Mouse (Mus musculus) neural tube, embryonic 12.5 days (tissue): ENCODE data around the gene Otub1. TPM values are rescaled to one million over a fixed set of nuclear protein-coding genes. Genes with fewer than 3 reads are reported as not detected.

Source experiments
- ATAC-seq: fragments of 200-750 bp; cut with Nextera tagmentation; 2 replicates; pipeline ENCODE4 v1.8.0; 2017; ENCODE audit warnings: low read depth, mild to moderate bottlenecking, moderate TSS enrichment, moderate library complexity; ENCODE audit not compliant: low FRiP score
- H3K27ac ChIP-seq: fragments of 300-500 bp; sonication (generic); 2 replicates; pipeline ENCODE4 v1.5.1; 2016
- H3K27me3 ChIP-seq: fragments of 300-500 bp; sonication (generic); replicated peaks from 2 replicates; pipeline ENCODE4 v1.6.1; 2016; ENCODE audit warnings: mild to moderate bottlenecking
- H3K36me3 ChIP-seq: fragments of 300-500 bp; sonication (generic); 2 replicates; pipeline ENCODE4 v1.6.1; 2016; ENCODE audit warnings: mild to moderate bottlenecking
- H3K4me1 ChIP-seq: fragments of 300-500 bp; sonication (generic); 2 replicates; pipeline ENCODE4 v1.6.1; 2016
- H3K4me2 ChIP-seq: fragments of 300-500 bp; sonication (generic); replicated peaks from 2 replicates; pipeline ENCODE4 v1.6.1; 2016; ENCODE audit warnings: mild to moderate bottlenecking
- H3K4me3 ChIP-seq: fragments of 300-500 bp; sonication (generic); 2 replicates; pipeline ENCODE4 v1.5.1; 2016
- H3K9ac ChIP-seq: fragments of 300-500 bp; sonication (generic); 2 replicates; pipeline ENCODE4 v1.6.1; 2016; ENCODE audit warnings: mild to moderate bottlenecking
- H3K9me3 ChIP-seq: fragments of 300-500 bp; sonication (generic); 2 replicates; pipeline ENCODE4 v1.6.1; 2016; ENCODE audit warnings: mild to moderate bottlenecking
- WGBS: fragments of 180-500 bp; shearing (Covaris S2); methylation state at CpG from one replicate; pipeline ENCODE4 v1.1.7; 2016; 5-methylcytosine and 5-hydroxymethylcytosine counted together
- polyA plus RNA-seq: library from polyadenylated mRNA; unstranded; fragments of >200 nt; fragmentation: Nextera tagmentation; extraction: Ambion mirVana; gene quantifications from 2 replicates; pipeline ENCODE4 v1.2.1, GENCODE M21; 2016

Otub1 gene
- polyA plus RNA-seq, 1 experiment from 2014 or later, result 244 TPM

- no peak overlapping the region for H3K4me3 ChIP-seq
- ATAC-seq, result no peak
- peaks cover 51% of the 10 kb centered on the region for H3K4me1 ChIP-seq
- H3K9ac ChIP-seq, result no peak overlapping the region
- H3K4me2 ChIP-seq, result no peak overlapping the region
- no peaks in the 10 kb centered on the region for H3K9me3 ChIP-seq
- H3K27ac ChIP-seq, result no peak overlapping the region
- H3K36me3 ChIP-seq, result no peaks in the 10 kb centered on the region
- 57% methylated on average over 11 of the region's 11 CpGs for WGBS
- H3K27me3 ChIP-seq, result peaks cover 68% of the 10 kb centered on the region
Measured at GRCm38 (mm10) chr19:7183419-7183818, 22.7 kb downstream of the Otub1 start.

DNA sequence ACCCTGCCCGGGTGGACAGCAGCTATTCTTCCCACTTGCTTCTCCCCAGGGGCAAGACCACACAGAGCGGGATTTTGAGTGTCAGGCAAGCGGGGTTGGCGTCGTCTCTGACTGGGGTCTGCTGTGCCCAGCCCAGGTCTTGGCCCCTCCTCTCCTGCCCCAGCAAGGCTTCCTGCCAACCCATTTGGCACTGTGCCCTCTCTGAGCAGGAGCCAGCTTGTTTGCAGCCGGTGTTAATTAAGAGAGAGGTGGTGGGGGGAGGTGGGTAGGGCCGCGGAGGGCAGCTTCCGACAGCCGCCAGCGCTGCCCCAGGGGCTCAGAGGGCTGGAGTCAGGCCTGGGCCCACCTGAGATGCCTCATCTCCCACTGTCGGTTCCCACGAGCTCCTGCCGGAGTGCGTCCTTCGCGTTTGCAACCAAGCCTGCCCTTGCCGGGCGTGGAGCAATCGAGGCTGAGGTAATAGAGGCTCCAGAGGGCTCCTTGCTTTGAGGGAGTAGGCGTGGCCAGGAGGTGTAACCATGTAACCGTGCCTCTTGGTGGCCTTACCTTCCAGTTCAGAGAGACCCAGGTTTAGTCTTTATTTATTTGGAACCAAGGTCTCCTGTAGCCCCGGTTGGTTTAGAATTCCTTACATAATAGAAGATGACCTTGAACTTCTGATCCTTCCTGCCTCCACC lies 23.7 kb downstream of the Otub1 start:
- 6% methylated on average over 23 of the region's 23 CpGs for WGBS
- Histone ChIP-seq H3K4me3 (no peak overlapping the region), H3K27ac (no peak overlapping the region), H3K9me3 (no peaks in the 10 kb centered on the region), H3K4me2 (peak overlapping the region; percentile 39), H3K36me3 (no peaks in the 10 kb centered on the region), H3K9ac (no peak overlapping the region), H3K4me1 (peaks cover 59% of the 10 kb centered on the region), H3K27me3 (peaks cover 65% of the 10 kb centered on the region)
- peak; percentile 65 for ATAC-seq

- H3K9me3 ChIP-seq, result no peaks in the 10 kb centered on the region
- no peak overlapping the region for H3K27ac ChIP-seq
- H3K4me2 ChIP-seq, result no peak overlapping the region
- no peak overlapping the region for H3K9ac ChIP-seq
- 61% methylated on average over 7 of the region's 7 CpGs for WGBS
- H3K36me3 ChIP-seq, result no peaks in the 10 kb centered on the region
- ATAC-seq, result no peak
- H3K27me3 ChIP-seq, result peaks cover 70% of the 10 kb centered on the region
- H3K4me1 ChIP-seq, result peaks cover 54% of the 10 kb centered on the region
- H3K4me3 ChIP-seq, result no peak overlapping the region
Measured at GRCm38 (mm10) chr19:7181496-7181895, 24.6 kb downstream of the Otub1 start.

- Histone ChIP-seq H3K9me3 (no peaks in the 10 kb centered on the region), H3K36me3 (no peaks in the 10 kb centered on the region), H3K4me2 (no peak overlapping the region), H3K4me1 (peaks cover 54% of the 10 kb centered on the region), H3K4me3 (no peak overlapping the region), H3K9ac (no peak overlapping the region), H3K27me3 (peaks cover 68% of the 10 kb centered on the region), H3K27ac (no peak overlapping the region)
- no peak for ATAC-seq
- WGBS, result 81% methylated on average over 8 of the region's 8 CpGs
Measured at GRCm38 (mm10) chr19:7180756-7181405, 25.2 kb downstream of the Otub1 start.

DNA sequence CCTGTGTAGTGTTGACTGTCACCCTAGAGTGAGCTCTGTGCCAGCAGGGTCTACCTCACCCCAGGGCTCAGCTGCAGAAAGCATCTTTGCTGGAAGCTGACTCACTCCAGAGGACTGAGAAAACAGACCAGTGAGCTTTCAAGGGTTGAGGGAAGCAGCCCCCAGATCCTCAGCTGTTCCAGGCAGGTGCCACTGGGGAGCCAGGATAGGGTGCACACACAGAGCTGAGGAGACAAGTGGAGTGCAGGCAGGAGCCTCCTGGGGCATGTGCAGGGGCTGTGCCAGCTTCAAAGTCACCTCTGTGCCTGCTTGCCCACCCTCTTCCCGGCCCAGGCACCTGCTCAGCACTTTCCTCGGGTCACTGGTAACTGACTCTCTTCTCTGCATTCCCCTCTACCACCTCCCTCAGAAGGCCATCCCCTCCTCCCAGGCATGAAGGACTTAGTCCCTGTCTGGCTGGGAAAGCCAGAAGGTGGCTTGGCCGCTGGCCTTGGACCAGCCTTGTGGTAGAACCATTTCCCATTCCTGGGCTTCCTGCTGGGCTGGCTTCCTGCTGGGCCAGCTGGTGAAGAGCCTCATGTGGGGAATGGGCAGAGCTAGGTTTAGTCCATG lies 27.2 kb downstream of the Otub1 start:
- Histone ChIP-seq H3K4me1 (peaks cover 45% of the 10 kb centered on the region), H3K4me3 (no peak overlapping the region), H3K36me3 (no peaks in the 10 kb centered on the region), H3K4me2 (no peak overlapping the region), H3K9me3 (no peaks in the 10 kb centered on the region), H3K27ac (no peak overlapping the region), H3K27me3 (peaks cover 60% of the 10 kb centered on the region), H3K9ac (no peak overlapping the region)
- ATAC-seq, result no peak
- 52% methylated on average over 3 of the region's 3 CpGs for WGBS

DNA sequence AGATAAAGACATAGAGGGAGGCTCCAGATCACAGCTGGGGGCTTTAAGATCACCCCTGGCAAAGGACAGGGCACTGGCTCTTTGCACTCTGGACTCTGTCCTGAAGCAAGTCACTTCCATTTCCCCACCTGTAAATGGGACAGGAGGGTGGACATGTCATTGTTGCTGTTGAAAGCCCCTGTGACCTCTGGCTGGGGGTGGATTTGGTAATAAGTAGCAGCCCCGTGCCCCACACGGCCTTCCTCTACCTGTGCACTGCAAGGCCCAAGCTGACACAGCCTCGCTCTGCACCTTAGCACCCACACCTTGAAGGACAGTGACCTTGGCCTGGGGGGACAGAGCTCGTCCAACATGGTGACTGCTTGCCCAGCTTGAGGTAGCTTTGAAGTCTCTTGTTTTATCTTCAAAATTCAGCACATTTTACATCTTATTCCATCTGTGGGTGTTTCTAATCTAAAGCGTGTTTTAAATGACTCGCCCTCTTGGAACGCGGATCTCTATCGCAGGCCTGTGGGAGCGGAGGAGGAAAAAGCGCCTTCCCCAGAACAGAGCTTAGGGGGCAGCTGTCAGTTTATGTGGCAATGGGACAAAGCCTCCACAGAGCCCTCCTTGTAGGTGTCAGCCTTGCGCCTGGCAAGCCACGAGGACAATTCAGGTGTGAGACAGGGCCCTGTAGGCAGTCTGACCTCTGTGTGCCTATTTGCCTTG lies 28.2 kb downstream of the Otub1 start:
- H3K27ac ChIP-seq, result no peak overlapping the region
- peaks cover 50% of the 10 kb centered on the region for H3K27me3 ChIP-seq
- no peaks in the 10 kb centered on the region for H3K9me3 ChIP-seq
- peaks cover 40% of the 10 kb centered on the region for H3K4me1 ChIP-seq
- H3K36me3 ChIP-seq, result no peaks in the 10 kb centered on the region
- H3K4me3 ChIP-seq, result no peak overlapping the region
- H3K9ac ChIP-seq, result no peak overlapping the region
- no peak overlapping the region for H3K4me2 ChIP-seq
- no peak for ATAC-seq
- WGBS, result 64% methylated on average over 13 of the region's 13 CpGs

DNA sequence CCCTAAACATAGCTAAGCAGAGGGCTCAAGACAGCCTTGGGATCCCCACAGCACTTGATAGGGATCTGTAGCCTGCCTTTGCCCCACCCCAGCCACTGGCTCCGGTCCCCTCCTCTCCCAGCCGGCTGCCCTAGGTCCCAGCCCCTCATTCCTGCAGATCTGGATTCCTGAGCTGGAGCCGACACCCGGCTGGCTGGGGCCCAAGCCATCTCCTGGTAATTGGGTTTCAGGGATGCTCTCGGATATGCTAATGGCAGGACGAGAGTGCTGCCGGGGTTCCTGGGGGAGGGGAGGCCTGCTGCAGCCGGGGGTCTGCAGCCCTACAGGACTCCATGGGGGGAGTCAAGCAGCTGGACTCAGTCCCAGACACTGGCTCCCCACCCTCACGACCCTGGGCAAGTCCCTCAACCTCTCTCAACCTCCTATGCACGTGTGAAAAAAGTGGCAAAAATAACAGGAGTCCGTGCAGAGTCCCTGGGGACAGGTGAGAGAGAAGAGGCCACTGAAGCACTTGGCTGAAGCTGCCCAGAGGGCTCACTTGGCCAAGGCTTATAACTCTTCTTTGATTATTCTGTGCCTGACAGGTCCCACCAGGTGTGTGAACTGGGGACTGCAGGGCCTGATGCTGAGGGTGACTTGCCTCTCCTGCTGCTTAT lies 29.9 kb downstream of the Otub1 start:
- no peaks in the 10 kb centered on the region for H3K9me3 ChIP-seq
- no peak overlapping the region for H3K27ac ChIP-seq
- WGBS, result 7% methylated on average over 11 of the region's 11 CpGs
- no peak overlapping the region for H3K9ac ChIP-seq
- no peaks in the 10 kb centered on the region for H3K36me3 ChIP-seq
- H3K27me3 ChIP-seq, result peaks cover 36% of the 10 kb centered on the region
- ATAC-seq, result no peak
- H3K4me3 ChIP-seq, result no peak overlapping the region
- H3K4me2 ChIP-seq, result peak overlapping the region; percentile 23; the same call in 1 of the 2 replicates
- peaks cover 42% of the 10 kb centered on the region for H3K4me1 ChIP-seq

DNA sequence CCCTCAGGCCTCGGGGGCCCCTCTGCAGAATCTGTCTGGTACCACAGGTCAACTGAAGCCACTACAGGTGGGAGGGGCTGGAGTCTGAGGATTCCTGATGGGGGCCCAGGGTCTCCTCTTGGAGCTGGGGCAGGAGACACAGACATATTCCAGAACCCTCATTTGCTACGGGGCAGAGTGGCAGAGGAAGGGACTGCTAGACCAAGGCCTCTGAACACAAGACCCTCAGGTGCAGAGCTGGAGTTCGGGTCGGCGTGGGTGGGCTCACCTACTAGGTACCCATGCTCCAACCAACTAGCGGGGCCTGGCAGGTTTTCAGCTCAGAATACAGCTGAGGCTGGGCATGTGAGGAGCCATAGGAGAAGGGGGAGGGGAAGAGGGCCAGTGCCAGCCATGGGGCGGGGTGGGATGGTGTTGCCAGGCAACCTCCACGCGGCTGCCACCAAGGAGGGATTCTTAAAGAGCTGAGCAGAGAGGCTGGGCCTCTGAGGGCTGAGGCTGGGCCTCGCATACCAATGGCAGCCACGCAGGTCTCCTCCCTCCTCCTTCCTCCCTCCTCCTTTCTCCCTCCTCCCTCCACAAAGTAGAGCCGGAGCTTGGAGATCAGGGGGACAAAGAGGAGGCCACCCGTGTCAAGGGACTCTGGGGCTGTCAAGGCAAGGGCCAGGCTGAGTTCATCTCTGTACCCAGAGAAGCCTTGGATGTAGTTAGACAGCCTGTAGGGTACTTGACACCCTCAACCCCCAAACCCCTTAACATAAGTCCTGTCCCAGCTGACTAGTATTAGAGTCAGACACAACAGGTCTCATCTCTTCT lies 33.9 kb downstream of the Otub1 start:
- WGBS, result 12% methylated on average over 13 of the region's 13 CpGs
- Histone ChIP-seq H3K27ac (no peak overlapping the region), H3K4me3 (no peak overlapping the region), H3K4me1 (peaks cover 28% of the 10 kb centered on the region), H3K4me2 (peak overlapping the region; percentile 37), H3K27me3 (peaks cover 34% of the 10 kb centered on the region), H3K9me3 (no peaks in the 10 kb centered on the region), H3K36me3 (no peaks in the 10 kb centered on the region), H3K9ac (no peak overlapping the region)
- ATAC-seq, result peak; percentile 87

DNA sequence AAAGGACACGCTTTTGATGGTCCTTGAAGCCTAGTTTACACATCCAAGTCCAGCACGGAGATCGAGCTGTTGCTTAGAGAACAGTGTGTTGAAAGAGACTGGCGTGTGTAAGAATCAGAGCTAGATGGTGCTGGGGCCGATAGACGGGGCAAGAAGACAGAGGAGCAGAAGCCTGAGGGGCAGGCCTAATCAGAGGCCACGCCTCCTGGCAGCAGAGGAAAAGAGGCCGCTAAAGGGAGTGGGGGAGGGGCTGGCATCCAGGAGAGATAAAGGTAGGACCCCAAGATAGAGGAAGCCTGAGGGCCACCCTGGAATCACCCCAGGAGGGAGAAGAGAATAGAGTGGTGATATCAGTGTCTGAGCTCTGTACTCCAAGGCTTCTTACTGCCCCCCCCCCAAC lies 34.7 kb downstream of the Otub1 start:
- 7% methylated on average over 8 of the region's 8 CpGs for WGBS
- Histone ChIP-seq H3K9me3 (no peaks in the 10 kb centered on the region), H3K27me3 (peaks cover 40% of the 10 kb centered on the region), H3K4me1 (peaks cover 33% of the 10 kb centered on the region), H3K4me3 (no peak overlapping the region), H3K36me3 (no peaks in the 10 kb centered on the region), H3K27ac (no peak overlapping the region), H3K4me2 (peak overlapping the region; percentile 37; the same call in 1 of the 2 replicates), H3K9ac (no peak overlapping the region)
- ATAC-seq, result peak; percentile 5; the same call in 1 of the 2 replicates

DNA sequence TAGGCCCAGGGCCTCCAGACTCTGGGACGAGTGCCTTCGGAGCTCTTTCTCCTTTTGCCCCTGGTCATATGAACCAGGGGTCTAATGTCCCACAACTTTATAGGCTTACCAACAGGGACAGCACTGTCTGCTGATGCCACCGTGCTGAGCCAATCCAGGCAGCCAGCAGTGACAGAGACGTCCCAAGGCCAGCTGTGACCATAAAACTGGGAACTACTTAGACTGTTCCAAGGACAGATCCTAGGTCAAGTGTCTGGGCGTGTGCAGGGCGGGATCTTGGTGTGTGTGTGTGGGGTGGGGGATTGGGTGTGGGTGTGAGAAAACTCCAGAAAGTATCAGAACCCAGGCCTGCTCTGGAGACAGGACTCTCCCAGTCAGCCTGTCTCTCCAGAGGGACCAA lies 35.2 kb downstream of the Otub1 start:
- H3K36me3 ChIP-seq, result no peaks in the 10 kb centered on the region
- 59% methylated on average over 6 of the region's 6 CpGs for WGBS
- H3K4me2 ChIP-seq, result no peak overlapping the region
- no peaks in the 10 kb centered on the region for H3K9me3 ChIP-seq
- H3K9ac ChIP-seq, result no peak overlapping the region
- no peak for ATAC-seq
- no peak overlapping the region for H3K4me3 ChIP-seq
- H3K27ac ChIP-seq, result no peak overlapping the region
- peaks cover 32% of the 10 kb centered on the region for H3K4me1 ChIP-seq
- peaks cover 45% of the 10 kb centered on the region for H3K27me3 ChIP-seq

GRCm38 (mm10) chr19:7168423-7168822 lies 37.7 kb downstream of the Otub1 start:
- H3K4me3 ChIP-seq, result no peak overlapping the region
- peaks cover 51% of the 10 kb centered on the region for H3K4me1 ChIP-seq
- no peaks in the 10 kb centered on the region for H3K36me3 ChIP-seq
- H3K9me3 ChIP-seq, result no peaks in the 10 kb centered on the region
- ATAC-seq, result no peak
- H3K9ac ChIP-seq, result no peak overlapping the region
- H3K27ac ChIP-seq, result no peak overlapping the region
- peaks cover 63% of the 10 kb centered on the region for H3K27me3 ChIP-seq
- WGBS, result 31% methylated on average over 2 of the region's 2 CpGs
- H3K4me2 ChIP-seq, result no peak overlapping the region
